Mouse (Mus musculus): ENCODE data around the gene Mid1. TPM values are rescaled to one million over a fixed set of nuclear protein-coding genes. Genes with fewer than 3 reads are reported as not detected.

Mid1 gene
- polyA plus RNA-seq, 1 experiment from 2014 or later = 6.9 TPM

GRCm38 (mm10) chrX:169838650-169838971 is 153.6 kb downstream of the Mid1 start:
- Histone ChIP-seq H3K27ac (ENCODE audit: low read length) (no peak overlapping the region), H3K36me3 (ENCODE audit: insufficient read depth, low read length) (no peaks in the 10 kb centered on the region), H3K9me3 (ENCODE audit: low read length) (no peaks in the 10 kb centered on the region), H3K27me3 (ENCODE audit: insufficient read depth, low read length) (peaks cover 9% of the 10 kb centered on the region; the same call in 1 of the 2 replicates), H3K9ac (replicated peaks; ENCODE audit: low read length) (no peak overlapping the region), H3K4me3 (ENCODE audit: low read length) (no peak overlapping the region), H3K4me1 (ENCODE audit: insufficient read depth, low read length) (no peaks in the 10 kb centered on the region), H3K4me2 (replicated peaks; ENCODE audit: low read depth, low read length) (no peak overlapping the region)
- WGBS = 92% methylated on average over 2 of the region's 2 CpGs
- no peak for ATAC-seq (ENCODE audit: low FRiP score, low TSS enrichment)

- Histone ChIP-seq H3K36me3 (ENCODE audit: insufficient read depth, low read length) (no peaks in the 10 kb centered on the region), H3K9ac (replicated peaks; ENCODE audit: low read length) (no peak overlapping the region), H3K4me3 (ENCODE audit: low read length) (no peak overlapping the region), H3K4me1 (ENCODE audit: insufficient read depth, low read length) (no peaks in the 10 kb centered on the region), H3K27ac (ENCODE audit: low read length) (no peak overlapping the region), H3K9me3 (ENCODE audit: low read length) (no peaks in the 10 kb centered on the region), H3K27me3 (ENCODE audit: insufficient read depth, low read length) (peaks cover 25% of the 10 kb centered on the region), H3K4me2 (replicated peaks; ENCODE audit: low read depth, low read length) (no peak overlapping the region)
- ATAC-seq (ENCODE audit: low FRiP score, low TSS enrichment) = no peak
- WGBS = 73% methylated on average over 1 of the region's 1 CpGs
Observed at GRCm38 (mm10) chrX:169843267-169843666, 158.3 kb downstream of the Mid1 start.

GRCm38 (mm10) chrX:169844150-169844772 is 159.3 kb downstream of the Mid1 start:
- no peaks in the 10 kb centered on the region for H3K9me3 ChIP-seq (ENCODE audit: low read length)
- no peak for ATAC-seq (ENCODE audit: low FRiP score, low TSS enrichment)
- H3K36me3 ChIP-seq (ENCODE audit: insufficient read depth, low read length) = no peaks in the 10 kb centered on the region
- no peak overlapping the region for H3K27ac ChIP-seq (ENCODE audit: low read length)
- peaks cover 21% of the 10 kb centered on the region for H3K27me3 ChIP-seq (ENCODE audit: insufficient read depth, low read length)
- H3K4me3 ChIP-seq (ENCODE audit: low read length) = no peak overlapping the region
- H3K9ac ChIP-seq (replicated peaks; ENCODE audit: low read length) = no peak overlapping the region
- H3K4me1 ChIP-seq (ENCODE audit: insufficient read depth, low read length) = no peaks in the 10 kb centered on the region
- WGBS = 38% methylated on average over 5 of the region's 5 CpGs
- H3K4me2 ChIP-seq (replicated peaks; ENCODE audit: low read depth, low read length) = no peak overlapping the region

- no peak for ATAC-seq (ENCODE audit: low FRiP score, low TSS enrichment)
- no peaks in the 10 kb centered on the region for H3K36me3 ChIP-seq (ENCODE audit: insufficient read depth, low read length)
Observed at GRCm38 (mm10) chrX:169846187-169846586, 161.2 kb downstream of the Mid1 start.

GRCm38 (mm10) chrX:169861194-169861720 is 176.3 kb downstream of the Mid1 start:
- ATAC-seq (ENCODE audit: low FRiP score, low TSS enrichment) = no peak
- no peak overlapping the region for H3K27ac ChIP-seq (ENCODE audit: low read length)
- H3K9ac ChIP-seq (replicated peaks; ENCODE audit: low read length) = no peak overlapping the region
- H3K9me3 ChIP-seq (ENCODE audit: low read length) = no peaks in the 10 kb centered on the region
- no peaks in the 10 kb centered on the region for H3K36me3 ChIP-seq (ENCODE audit: insufficient read depth, low read length)
- no peaks in the 10 kb centered on the region for H3K4me1 ChIP-seq (ENCODE audit: insufficient read depth, low read length)
- no peak overlapping the region for H3K4me2 ChIP-seq (replicated peaks; ENCODE audit: low read depth, low read length)
- H3K27me3 ChIP-seq (ENCODE audit: insufficient read depth, low read length) = peaks cover 10% of the 10 kb centered on the region; the same call in 1 of the 2 replicates
- H3K4me3 ChIP-seq (ENCODE audit: low read length) = no peak overlapping the region
- 49% methylated on average over 2 of the region's 2 CpGs for WGBS

More at GRCm38 (mm10) chrX:169846187-169846586, 161.2 kb downstream of the Mid1 start:
- Histone ChIP-seq H3K4me1 (ENCODE audit: insufficient read depth, low read length) (no peaks in the 10 kb centered on the region), H3K9me3 (ENCODE audit: low read length) (no peaks in the 10 kb centered on the region), H3K27me3 (ENCODE audit: insufficient read depth, low read length) (peaks cover 21% of the 10 kb centered on the region), H3K4me2 (replicated peaks; ENCODE audit: low read depth, low read length) (no peak overlapping the region), H3K4me3 (ENCODE audit: low read length) (no peak overlapping the region), H3K27ac (ENCODE audit: low read length) (no peak overlapping the region), H3K9ac (replicated peaks; ENCODE audit: low read length) (no peak overlapping the region)
- WGBS = 50% methylated on average over 3 of the region's 3 CpGs

GRCm38 (mm10) chrX:169862440-169862839 is 177.4 kb downstream of the Mid1 start:
- no peak overlapping the region for H3K9ac ChIP-seq (replicated peaks; ENCODE audit: low read length)
- H3K36me3 ChIP-seq (ENCODE audit: insufficient read depth, low read length) = no peaks in the 10 kb centered on the region
- no peak overlapping the region for H3K4me3 ChIP-seq (ENCODE audit: low read length)
- H3K4me2 ChIP-seq (replicated peaks; ENCODE audit: low read depth, low read length) = no peak overlapping the region
- H3K4me1 ChIP-seq (ENCODE audit: insufficient read depth, low read length) = no peaks in the 10 kb centered on the region
- H3K27me3 ChIP-seq (ENCODE audit: insufficient read depth, low read length) = peaks cover 8% of the 10 kb centered on the region; the same call in 1 of the 2 replicates
- no peak overlapping the region for H3K27ac ChIP-seq (ENCODE audit: low read length)
- no peaks in the 10 kb centered on the region for H3K9me3 ChIP-seq (ENCODE audit: low read length)
- no peak for ATAC-seq (ENCODE audit: low FRiP score, low TSS enrichment)

- ATAC-seq (ENCODE audit: low FRiP score, low TSS enrichment) = no peak
- Histone ChIP-seq H3K4me1 (ENCODE audit: insufficient read depth, low read length) (no peaks in the 10 kb centered on the region), H3K27ac (ENCODE audit: low read length) (no peak overlapping the region), H3K4me2 (replicated peaks; ENCODE audit: low read depth, low read length) (no peak overlapping the region), H3K27me3 (ENCODE audit: insufficient read depth, low read length) (peaks cover 8% of the 10 kb centered on the region; the same call in 1 of the 2 replicates), H3K36me3 (ENCODE audit: insufficient read depth, low read length) (no peaks in the 10 kb centered on the region), H3K9ac (replicated peaks; ENCODE audit: low read length) (no peak overlapping the region), H3K4me3 (ENCODE audit: low read length) (no peak overlapping the region), H3K9me3 (ENCODE audit: low read length) (no peaks in the 10 kb centered on the region)
- 54% methylated on average over 1 of the region's 1 CpGs for WGBS
Observed at GRCm38 (mm10) chrX:169862848-169863247, 177.8 kb downstream of the Mid1 start.

GRCm38 (mm10) chrX:169863841-169864240 is 178.8 kb downstream of the Mid1 start:
- H3K4me3 ChIP-seq (ENCODE audit: low read length) = no peak overlapping the region
- no peak overlapping the region for H3K9ac ChIP-seq (replicated peaks; ENCODE audit: low read length)
- peaks cover 10% of the 10 kb centered on the region; the same call in 1 of the 2 replicates for H3K27me3 ChIP-seq (ENCODE audit: insufficient read depth, low read length)
- 50% methylated on average over 1 of the region's 1 CpGs for WGBS
- H3K9me3 ChIP-seq (ENCODE audit: low read length) = no peaks in the 10 kb centered on the region
- no peaks in the 10 kb centered on the region for H3K36me3 ChIP-seq (ENCODE audit: insufficient read depth, low read length)
- H3K4me1 ChIP-seq (ENCODE audit: insufficient read depth, low read length) = no peaks in the 10 kb centered on the region
- H3K4me2 ChIP-seq (replicated peaks; ENCODE audit: low read depth, low read length) = no peak overlapping the region
- no peak overlapping the region for H3K27ac ChIP-seq (ENCODE audit: low read length)
- ATAC-seq (ENCODE audit: low FRiP score, low TSS enrichment) = no peak

- no peak for ATAC-seq (ENCODE audit: low FRiP score, low TSS enrichment)
- H3K9ac ChIP-seq (replicated peaks; ENCODE audit: low read length) = no peak overlapping the region
- no peaks in the 10 kb centered on the region for H3K36me3 ChIP-seq (ENCODE audit: insufficient read depth, low read length)
- no peaks in the 10 kb centered on the region for H3K4me1 ChIP-seq (ENCODE audit: insufficient read depth, low read length)
- no peak overlapping the region for H3K27ac ChIP-seq (ENCODE audit: low read length)
- H3K9me3 ChIP-seq (ENCODE audit: low read length) = no peaks in the 10 kb centered on the region
- no peak overlapping the region for H3K4me3 ChIP-seq (ENCODE audit: low read length)
- 69% methylated on average over 5 of the region's 5 CpGs for WGBS
- no peak overlapping the region for H3K4me2 ChIP-seq (replicated peaks; ENCODE audit: low read depth, low read length)
- peaks cover 22% of the 10 kb centered on the region for H3K27me3 ChIP-seq (ENCODE audit: insufficient read depth, low read length)
Observed at GRCm38 (mm10) chrX:169868223-169868622, 183.2 kb downstream of the Mid1 start.

GRCm38 (mm10) chrX:169874475-169874874 is 189.5 kb downstream of the Mid1 start:
- H3K27ac ChIP-seq (ENCODE audit: low read length) = no peak overlapping the region
- H3K4me2 ChIP-seq (replicated peaks; ENCODE audit: low read depth, low read length) = no peak overlapping the region
- 81% methylated on average over 1 of the region's 1 CpGs for WGBS
- H3K9me3 ChIP-seq (ENCODE audit: low read length) = no peaks in the 10 kb centered on the region
- H3K4me3 ChIP-seq (ENCODE audit: low read length) = no peak overlapping the region
- H3K36me3 ChIP-seq (ENCODE audit: insufficient read depth, low read length) = no peaks in the 10 kb centered on the region
- no peak overlapping the region for H3K9ac ChIP-seq (replicated peaks; ENCODE audit: low read length)
- peaks cover 31% of the 10 kb centered on the region for H3K27me3 ChIP-seq (ENCODE audit: insufficient read depth, low read length)
- no peak for ATAC-seq (ENCODE audit: low FRiP score, low TSS enrichment)
- H3K4me1 ChIP-seq (ENCODE audit: insufficient read depth, low read length) = 0 out of 2 replicates have a peak, but pooled peaks cover 2% of the 10 kb centered on the region

Measured in kidney, embryonic 16.5 days (tissue).